Mouse (Mus musculus): Measurements from ENCODE around the gene Anapc4.
A peak's percentile ranks its signal among the peaks of the same experiment; 100 is the strongest.

Gene Anapc4

GRCm38 (mm10) chr5:52871461-52871860 is 37.6 kb downstream of the Anapc4 start:
- DNase-seq, result peak; percentile 64

GRCm38 (mm10) chr5:52871986-52872385 is 38.2 kb downstream of the Anapc4 start:
- DNase-seq, result peak; percentile 82

GRCm38 (mm10) chr5:52878847-52879246 is 45.0 kb downstream of the Anapc4 start:
- DNase-seq, result peak; percentile 77

- DNase-seq, result peak; percentile 62
Observed at GRCm38 (mm10) chr5:52879926-52880325, 46.1 kb downstream of the Anapc4 start.

- DNase-seq, result no peak
Observed at GRCm38 (mm10) chr5:52882446-52882845, 48.6 kb downstream of the Anapc4 start.

GRCm38 (mm10) chr5:52887085-52887484 is 53.3 kb downstream of the Anapc4 start:
- DNase-seq, result peak; percentile 83

- no peak for DNase-seq
Observed at GRCm38 (mm10) chr5:52889919-52890318, 56.1 kb downstream of the Anapc4 start.

- DNase-seq, result no peak
Observed at GRCm38 (mm10) chr5:52891949-52892835, 58.4 kb downstream of the Anapc4 start.

GRCm38 (mm10) chr5:52893938-52894337 is 60.1 kb downstream of the Anapc4 start:
- no peak for DNase-seq

- DNase-seq, result peak; percentile 9
Observed at GRCm38 (mm10) chr5:52904246-52904645, 70.4 kb downstream of the Anapc4 start.

GRCm38 (mm10) chr5:52904671-52905070 is 70.9 kb downstream of the Anapc4 start:
- DNase-seq, result peak; percentile 52

- DNase-seq, result peak; percentile 83
Observed at GRCm38 (mm10) chr5:52908246-52908645, 74.4 kb downstream of the Anapc4 start.

- DNase-seq, result peak; percentile 83
Observed at GRCm38 (mm10) chr5:52910159-52910591, 76.4 kb downstream of the Anapc4 start.

GRCm38 (mm10) chr5:52911286-52911870 is 77.6 kb downstream of the Anapc4 start:
- DNase-seq, result peak; percentile 72

- DNase-seq, result peak; percentile 36
Observed at GRCm38 (mm10) chr5:52913711-52914110, 79.9 kb downstream of the Anapc4 start.

- peak; percentile 82 for DNase-seq
Observed at GRCm38 (mm10) chr5:52916186-52916585, 82.4 kb downstream of the Anapc4 start.
